Mouse (Mus musculus) C2C12 (cell line): ENCODE results near the gene Xiap. TPM values are rescaled to one million over a fixed set of nuclear protein-coding genes. Genes with fewer than 3 reads are reported as not detected.

Experiments
- H3K27me3 ChIP-seq: one replicate; pipeline ENCODE4 v1.6.1; 2011; ENCODE audit not compliant: control insufficient read depth, insufficient read depth, insufficient read length
- H3K36me3 ChIP-seq: one replicate; pipeline ENCODE4 v1.6.1; 2011; ENCODE audit not compliant: control insufficient read depth, insufficient read depth
- H3K4me3 ChIP-seq: one replicate; pipeline ENCODE4 v1.5.1; 2011; ENCODE audit warnings: mild to moderate bottlenecking, control low read depth; ENCODE audit not compliant: poor library complexity, insufficient read depth, severe bottlenecking
- H3K79me2 ChIP-seq: one replicate; pipeline ENCODE4 v1.6.1; 2011; ENCODE audit not compliant: control insufficient read depth, insufficient read depth
- H3K79me3 ChIP-seq: one replicate; pipeline ENCODE4 v1.6.1; 2011; ENCODE audit warnings: low read depth, control low read depth
- H3ac ChIP-seq: one replicate; pipeline ENCODE3; 2011; ENCODE audit warnings: low read depth; ENCODE audit not compliant: control insufficient read depth, insufficient read length
- CEBPB ChIP-seq: IDR thresholded peaks from one replicate; pipeline ENCODE4 v1.6.1; 2011; ENCODE audit warnings: low read depth, mild to moderate bottlenecking, control low read depth, moderate library complexity
- CTCF ChIP-seq: IDR thresholded peaks from one replicate; pipeline ENCODE4 v1.5.1; 2011; ENCODE audit not compliant: control insufficient read depth, insufficient read depth, insufficient read length
- FOSL1 ChIP-seq: IDR thresholded peaks from one replicate; pipeline ENCODE4 v1.8.0; 2011; ENCODE audit warnings: mild to moderate bottlenecking, low read length; ENCODE audit not compliant: poor library complexity, insufficient read depth, severe bottlenecking
- MAX ChIP-seq: IDR thresholded peaks from one replicate; pipeline ENCODE4 v1.6.1; 2011; ENCODE audit warnings: mild to moderate bottlenecking, control low read depth
- MYOD1 ChIP-seq: IDR thresholded peaks from one replicate; pipeline ENCODE4 v1.6.1; 2011; ENCODE audit warnings: low read depth; ENCODE audit not compliant: control insufficient read depth, insufficient read length
- MYOG ChIP-seq: IDR thresholded peaks from one replicate; pipeline ENCODE4 v1.6.1; 2011; ENCODE audit not compliant: control insufficient read depth, insufficient read length; ENCODE audit errors: extremely low read depth
- USF1 ChIP-seq: IDR thresholded peaks from one replicate; pipeline ENCODE4 v1.6.1; 2011; ENCODE audit warnings: low read depth, mild to moderate bottlenecking, control low read depth, moderate library complexity
- polyA plus RNA-seq: library from polyadenylated mRNA; unstranded; fragments of >200 nt; fragmentation: generic; extraction: Trizol; gene quantifications from one replicate; pipeline ENCODE4 v1.2.1, GENCODE M21; 2012; ENCODE audit warnings: missing spikeins

Xiap gene
- polyA plus RNA-seq, 1 experiment = 4.6 TPM

- Histone ChIP-seq H3ac (peak within 1 kb of the TSS; percentile 90), H3K79me3 (peaks cover 28% of the 10 kb centered on the region), H3K79me2 (peaks cover 33% of the 10 kb centered on the region), H3K4me3 (peak within 1 kb of the TSS; percentile 43), H3K27me3 (no peaks in the 10 kb centered on the region), H3K36me3 (no peaks in the 10 kb centered on the region)
- TF ChIP-seq MYOD1 (no peak), CTCF (peak; percentile 99)
These were observed 89.5 kb downstream of the Xiap start, which contains the start of gene Stag2 for GRCm38 (mm10) chrX:42148788-42149556. Stag2 (plus strand) TSS chrX:42149317.

GRCm38 (mm10) chrX:42149557-42150345 is 90.3 kb downstream of the Xiap start:
- H3ac ChIP-seq = peak overlapping the region; percentile 90

GRCm38 (mm10) chrX:42150346-42151023 is 91.0 kb downstream of the Xiap start:
- H3K79me3 ChIP-seq = peaks cover 43% of the 10 kb centered on the region
- no peaks in the 10 kb centered on the region for H3K36me3 ChIP-seq
- H3K27me3 ChIP-seq = no peaks in the 10 kb centered on the region
- H3K4me3 ChIP-seq = peak overlapping the region; percentile 43
- TF ChIP-seq CTCF (no peak), MAX (no peak), MYOG (no peak), CEBPB (no peak), FOSL1 (no peak), MYOD1 (no peak), USF1 (no peak)
- H3K79me2 ChIP-seq = peaks cover 48% of the 10 kb centered on the region
- peak overlapping the region; percentile 90 for H3ac ChIP-seq

More at GRCm38 (mm10) chrX:42149557-42150345, 90.3 kb downstream of the Xiap start:
- peaks cover 36% of the 10 kb centered on the region for H3K79me3 ChIP-seq
- TF ChIP-seq USF1 = no peak
- no peak for TF ChIP-seq MYOD1
- no peak for TF ChIP-seq CTCF
- TF ChIP-seq CEBPB = no peak
- TF ChIP-seq MAX = no peak
- no peak for TF ChIP-seq FOSL1
- TF ChIP-seq MYOG = no peak
- H3K79me2 ChIP-seq = peaks cover 41% of the 10 kb centered on the region
- no peaks in the 10 kb centered on the region for H3K36me3 ChIP-seq
- H3K4me3 ChIP-seq = peak overlapping the region; percentile 43
- H3K27me3 ChIP-seq = no peaks in the 10 kb centered on the region

GRCm38 (mm10) chrX:42151024-42151754 is 91.7 kb downstream of the Xiap start:
- no peaks in the 10 kb centered on the region for H3K36me3 ChIP-seq
- H3K79me3 ChIP-seq = peaks cover 50% of the 10 kb centered on the region
- peak overlapping the region; percentile 43 for H3K4me3 ChIP-seq
- H3K79me2 ChIP-seq = peaks cover 56% of the 10 kb centered on the region
- peak overlapping the region; percentile 60 for H3ac ChIP-seq
- H3K27me3 ChIP-seq = no peaks in the 10 kb centered on the region
- TF ChIP-seq FOSL1 = no peak
- TF ChIP-seq MYOD1 = no peak

- Histone ChIP-seq H3K36me3 (no peaks in the 10 kb centered on the region), H3K79me2 (peaks cover 63% of the 10 kb centered on the region), H3K4me3 (peak overlapping the region; percentile 43), H3K27me3 (no peaks in the 10 kb centered on the region), H3K79me3 (peaks cover 57% of the 10 kb centered on the region), H3ac (peak overlapping the region; percentile 60)
- TF ChIP-seq CTCF (no peak), USF1 (no peak), CEBPB (no peak), MYOD1 (no peak)
These were observed 92.5 kb downstream of the Xiap start for GRCm38 (mm10) chrX:42151903-42152369.
